Mouse (Mus musculus) lung, postnatal 0 days (tissue): ENCODE data around the gene Cmip.

Experiments used
- CTCF ChIP-seq: IDR thresholded peaks from 2 replicates; pipeline ENCODE4 v1.5.1; 2016; ENCODE audit warnings: antibody characterized with exemption, mild to moderate bottlenecking
- EP300 ChIP-seq: IDR thresholded peaks from 2 replicates; pipeline ENCODE4 v1.6.1; 2016; ENCODE audit warnings: antibody characterized with exemption, mild to moderate bottlenecking, control low read depth

DNA sequence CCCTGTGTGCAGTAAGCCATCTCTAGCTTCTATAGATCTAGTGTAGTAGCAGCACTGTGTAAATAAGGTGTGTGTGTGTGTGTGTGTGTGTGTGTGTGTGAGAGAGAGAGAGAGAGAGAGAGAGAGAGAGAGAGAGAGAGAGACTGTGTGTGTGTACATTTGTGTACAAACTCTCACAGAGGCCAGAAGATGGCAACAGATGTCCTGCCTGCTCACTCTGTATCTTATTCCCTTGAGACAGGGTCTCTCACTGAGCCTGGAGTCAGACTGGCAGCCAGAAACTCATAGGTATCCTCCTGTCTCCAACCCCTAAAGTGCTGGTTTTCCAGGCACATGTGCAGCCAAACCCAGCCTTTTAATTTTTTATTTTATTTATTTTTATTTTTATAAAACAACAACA, 221.2 kb downstream of the Cmip start:
- no peak for TF ChIP-seq CTCF
- no peak for TF ChIP-seq EP300
